Mouse (Mus musculus): ENCODE measurements around the gene Spon1.

Gene Spon1

GRCm38 (mm10) chr7:114043929-114044549 is 278.2 kb downstream of the Spon1 start:
- DNase-seq (ENCODE audit: low read depth in 2 of 2, low spot score in 2 of 2) = no peak

GRCm38 (mm10) chr7:114045814-114046213 is 280.0 kb downstream of the Spon1 start:
- DNase-seq (ENCODE audit: low read depth in 2 of 2, low spot score in 2 of 2) = no peak

GRCm38 (mm10) chr7:114053720-114054119 is 287.9 kb downstream of the Spon1 start:
- no peak for DNase-seq (ENCODE audit: low read depth in 2 of 2, low spot score in 2 of 2)

GRCm38 (mm10) chr7:114058166-114058565 is 292.4 kb downstream of the Spon1 start:
- DNase-seq (ENCODE audit: low read depth in 2 of 2, low spot score in 2 of 2) = no peak

GRCm38 (mm10) chr7:114058927-114059441 is 293.2 kb downstream of the Spon1 start:
- no peak for DNase-seq (ENCODE audit: low read depth in 2 of 2, low spot score in 2 of 2)

- DNase-seq (ENCODE audit: low read depth in 2 of 2, low spot score in 2 of 2) = no peak
These were observed 294.6 kb downstream of the Spon1 start for GRCm38 (mm10) chr7:114060445-114060844.

GRCm38 (mm10) chr7:114062451-114062850 is 296.7 kb downstream of the Spon1 start:
- no peak for DNase-seq (ENCODE audit: low read depth in 2 of 2, low spot score in 2 of 2)

- DNase-seq (ENCODE audit: low read depth in 2 of 2, low spot score in 2 of 2) = no peak
These were observed 297.7 kb downstream of the Spon1 start for GRCm38 (mm10) chr7:114063534-114063933.

GRCm38 (mm10) chr7:114063966-114064365 is 298.2 kb downstream of the Spon1 start:
- DNase-seq (ENCODE audit: low read depth in 2 of 2, low spot score in 2 of 2) = no peak

GRCm38 (mm10) chr7:114065407-114066185 is 299.8 kb downstream of the Spon1 start:
- no peak for DNase-seq (ENCODE audit: low read depth in 2 of 2, low spot score in 2 of 2)

- peak; percentile 77 to 78 for DNase-seq (ENCODE audit: low read depth in 2 of 2, low spot score in 2 of 2)
These were observed 300.9 kb downstream of the Spon1 start for GRCm38 (mm10) chr7:114066529-114067178.

- DNase-seq (ENCODE audit: low read depth in 2 of 2, low spot score in 2 of 2) = peak; percentile 83 to 87
These were observed 303.2 kb downstream of the Spon1 start for GRCm38 (mm10) chr7:114068956-114069533.

- DNase-seq (ENCODE audit: low read depth in 2 of 2, low spot score in 2 of 2) = peak; percentile 59 to 62
These were observed 304.1 kb downstream of the Spon1 start for GRCm38 (mm10) chr7:114069726-114070457.

GRCm38 (mm10) chr7:114070458-114070840 is 304.7 kb downstream of the Spon1 start:
- no peak for DNase-seq (ENCODE audit: low read depth in 2 of 2, low spot score in 2 of 2)

GRCm38 (mm10) chr7:114071395-114071794 is 305.6 kb downstream of the Spon1 start:
- no peak for DNase-seq (ENCODE audit: low read depth in 2 of 2, low spot score in 2 of 2)

GRCm38 (mm10) chr7:114071851-114072616 is 306.2 kb downstream of the Spon1 start:
- no peak for DNase-seq (ENCODE audit: low read depth in 2 of 2, low spot score in 2 of 2)

- DNase-seq (ENCODE audit: low read depth in 2 of 2, low spot score in 2 of 2) = no peak
These were observed 308.3 kb downstream of the Spon1 start for GRCm38 (mm10) chr7:114074133-114074532.

- no peak for DNase-seq (ENCODE audit: low read depth in 2 of 2, low spot score in 2 of 2)
These were observed 308.8 kb downstream of the Spon1 start for GRCm38 (mm10) chr7:114074595-114074994.

GRCm38 (mm10) chr7:114079343-114079742 is 313.5 kb downstream of the Spon1 start:
- no peak for DNase-seq (ENCODE audit: low read depth in 2 of 2, low spot score in 2 of 2)

- DNase-seq (ENCODE audit: low read depth in 2 of 2, low spot score in 2 of 2) = no peak
These were observed 314.5 kb downstream of the Spon1 start for GRCm38 (mm10) chr7:114080250-114080649.

Measured in CD8-positive naive resting alpha-beta T cell, adult 2 months (primary cell).